Mouse (Mus musculus): ENCODE measurements around the gene Zmynd10. TPM values are rescaled to one million over a fixed set of nuclear protein-coding genes. Genes with fewer than 3 reads are reported as not detected.

Zmynd10 gene
- polyA plus RNA-seq, 1 experiment from 2014 or later, result 2.2 TPM

GRCm38 (mm10) chr9:107581584-107581983 is 34.5 kb downstream of the Zmynd10 start:
- no peaks in the 10 kb centered on the region for H3K27me3 ChIP-seq (replicated peaks; ENCODE audit: control insufficient read depth, insufficient read depth, low read length)
- H3K9ac ChIP-seq (replicated peaks; ENCODE audit: low read depth, low read length), result no peak overlapping the region
- no peak for ATAC-seq
- 77% methylated on average over 4 of the region's 4 CpGs for WGBS
- peaks cover 29% of the 10 kb centered on the region for H3K4me1 ChIP-seq (replicated peaks; ENCODE audit: control insufficient read depth, insufficient read depth, low read length)
- H3K27ac ChIP-seq (ENCODE audit: low read length), result no peak overlapping the region
- no peaks in the 10 kb centered on the region for H3K9me3 ChIP-seq (ENCODE audit: control insufficient read depth, low read length)
- peak overlapping the region; percentile 74 for H3K4me3 ChIP-seq (replicated peaks; ENCODE audit: low read length)
- H3K36me3 ChIP-seq (ENCODE audit: control insufficient read depth, insufficient read depth), result no peaks in the 10 kb centered on the region
- H3K4me2 ChIP-seq (ENCODE audit: low read length), result peak overlapping the region; percentile 99

GRCm38 (mm10) chr9:107582509-107583062 is 35.5 kb downstream of the Zmynd10 start:
- Histone ChIP-seq H3K27ac (ENCODE audit: low read length) (no peak overlapping the region), H3K36me3 (ENCODE audit: control insufficient read depth, insufficient read depth) (no peaks in the 10 kb centered on the region), H3K27me3 (replicated peaks; ENCODE audit: control insufficient read depth, insufficient read depth, low read length) (no peaks in the 10 kb centered on the region), H3K9me3 (ENCODE audit: control insufficient read depth, low read length) (no peaks in the 10 kb centered on the region), H3K9ac (replicated peaks; ENCODE audit: low read depth, low read length) (no peak overlapping the region), H3K4me2 (ENCODE audit: low read length) (no peak overlapping the region), H3K4me1 (replicated peaks; ENCODE audit: control insufficient read depth, insufficient read depth, low read length) (peaks cover 29% of the 10 kb centered on the region), H3K4me3 (replicated peaks; ENCODE audit: low read length) (no peak overlapping the region)
- ATAC-seq, result no peak
- WGBS, result 88% methylated on average over 7 of the region's 7 CpGs

DNA sequence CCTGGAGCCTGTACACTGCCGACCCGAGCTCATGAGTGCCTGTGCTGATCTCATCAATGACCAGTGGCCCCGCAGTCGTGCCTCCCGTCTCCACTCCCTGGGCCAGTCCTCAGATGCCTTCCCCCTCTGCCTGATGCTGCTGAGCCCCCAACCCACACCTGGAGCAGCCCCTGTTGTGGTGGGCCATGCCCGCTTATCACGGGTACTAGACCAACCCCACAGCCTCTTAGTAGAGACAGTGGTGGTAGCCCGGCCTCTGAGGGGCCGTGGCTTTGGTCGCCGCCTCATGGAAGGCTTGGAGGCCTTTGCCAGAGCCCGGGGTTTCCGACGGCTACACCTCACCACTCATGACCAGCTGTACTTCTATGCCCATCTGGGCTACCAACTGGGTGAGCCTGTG is 36.1 kb downstream of the Zmynd10 start:
- no peaks in the 10 kb centered on the region for H3K36me3 ChIP-seq (ENCODE audit: control insufficient read depth, insufficient read depth)
- no peak overlapping the region for H3K9ac ChIP-seq (replicated peaks; ENCODE audit: low read depth, low read length)
- ATAC-seq, result no peak
- H3K4me2 ChIP-seq (ENCODE audit: low read length), result no peak overlapping the region
- H3K4me3 ChIP-seq (replicated peaks; ENCODE audit: low read length), result no peak overlapping the region
- H3K27ac ChIP-seq (ENCODE audit: low read length), result no peak overlapping the region
- H3K4me1 ChIP-seq (replicated peaks; ENCODE audit: control insufficient read depth, insufficient read depth, low read length), result peaks cover 32% of the 10 kb centered on the region
- no peaks in the 10 kb centered on the region for H3K9me3 ChIP-seq (ENCODE audit: control insufficient read depth, low read length)
- 89% methylated on average over 14 of the region's 14 CpGs for WGBS
- H3K27me3 ChIP-seq (replicated peaks; ENCODE audit: control insufficient read depth, insufficient read depth, low read length), result no peaks in the 10 kb centered on the region

DNA sequence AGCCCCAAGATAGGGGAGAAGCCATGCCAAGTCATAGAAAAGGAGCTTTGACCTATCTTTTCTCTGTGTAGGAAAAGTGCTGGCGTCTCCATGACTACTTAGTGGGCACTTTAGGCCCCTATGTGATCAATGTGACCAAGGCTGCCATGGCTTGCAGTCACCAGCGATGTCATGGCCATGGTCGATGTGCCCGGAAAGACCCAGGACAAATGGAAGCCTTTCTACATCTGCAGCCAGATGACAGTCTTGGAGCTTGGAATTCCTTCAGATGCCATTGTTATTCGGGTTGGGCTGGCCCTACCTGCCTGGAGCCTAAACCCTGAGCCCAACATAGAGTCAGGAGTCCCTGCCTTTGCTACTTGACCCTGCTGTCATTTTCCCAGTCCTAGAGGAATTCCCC is 39.4 kb downstream of the Zmynd10 start:
- H3K27ac ChIP-seq (ENCODE audit: low read length), result no peak overlapping the region
- no peak overlapping the region for H3K9ac ChIP-seq (replicated peaks; ENCODE audit: low read depth, low read length)
- no peak overlapping the region for H3K4me3 ChIP-seq (replicated peaks; ENCODE audit: low read length)
- ATAC-seq, result no peak
- peaks cover 17% of the 10 kb centered on the region for H3K4me1 ChIP-seq (replicated peaks; ENCODE audit: control insufficient read depth, insufficient read depth, low read length)
- H3K36me3 ChIP-seq (ENCODE audit: control insufficient read depth, insufficient read depth), result no peaks in the 10 kb centered on the region; the same call in 1 of the 2 replicates
- no peak overlapping the region for H3K4me2 ChIP-seq (ENCODE audit: low read length)
- no peaks in the 10 kb centered on the region for H3K9me3 ChIP-seq (ENCODE audit: control insufficient read depth, low read length)
- no peaks in the 10 kb centered on the region for H3K27me3 ChIP-seq (replicated peaks; ENCODE audit: control insufficient read depth, insufficient read depth, low read length)
- WGBS, result 90% methylated on average over 5 of the region's 5 CpGs

- H3K4me3 ChIP-seq (replicated peaks; ENCODE audit: low read length), result peak within 1 kb of the TSS; percentile 87
- peak within 1 kb of the TSS; percentile 71 for H3K9ac ChIP-seq (replicated peaks; ENCODE audit: low read depth, low read length)
- 14% methylated on average over 46 of the region's 46 CpGs for WGBS
- H3K27me3 ChIP-seq (replicated peaks; ENCODE audit: control insufficient read depth, insufficient read depth, low read length), result no peaks in the 10 kb centered on the region
- peaks cover 5% of the 10 kb centered on the region for H3K36me3 ChIP-seq (ENCODE audit: control insufficient read depth, insufficient read depth)
- H3K27ac ChIP-seq (ENCODE audit: low read length), result no peak within 1 kb of the TSS
- ATAC-seq, result peak; percentile 99
- peaks cover 11% of the 10 kb centered on the region for H3K4me1 ChIP-seq (replicated peaks; ENCODE audit: control insufficient read depth, insufficient read depth, low read length)
- peak within 1 kb of the TSS; percentile 96 for H3K4me2 ChIP-seq (ENCODE audit: low read length)
- no peaks in the 10 kb centered on the region for H3K9me3 ChIP-seq (ENCODE audit: control insufficient read depth, low read length)
Observed at GRCm38 (mm10) chr9:107586974-107587832, 40.1 kb downstream of the Zmynd10 start, which contains the start of gene Ifrd2. Gene Ifrd2 (plus strand): TSS chr9:107587642.

GRCm38 (mm10) chr9:107587833-107588639 is 40.9 kb downstream of the Zmynd10 start:
- Histone ChIP-seq H3K27ac (ENCODE audit: low read length) (no peak overlapping the region), H3K9ac (replicated peaks; ENCODE audit: low read depth, low read length) (peak overlapping the region; percentile 71), H3K4me3 (replicated peaks; ENCODE audit: low read length) (peak overlapping the region; percentile 87), H3K27me3 (replicated peaks; ENCODE audit: control insufficient read depth, insufficient read depth, low read length) (no peaks in the 10 kb centered on the region), H3K9me3 (ENCODE audit: control insufficient read depth, low read length) (no peaks in the 10 kb centered on the region), H3K4me1 (replicated peaks; ENCODE audit: control insufficient read depth, insufficient read depth, low read length) (peaks cover 11% of the 10 kb centered on the region), H3K36me3 (ENCODE audit: control insufficient read depth, insufficient read depth) (peaks cover 5% of the 10 kb centered on the region), H3K4me2 (ENCODE audit: low read length) (peak overlapping the region; percentile 96)
- 5% methylated on average over 33 of the region's 33 CpGs for WGBS
- no peak for ATAC-seq

- peaks cover 11% of the 10 kb centered on the region for H3K4me1 ChIP-seq (replicated peaks; ENCODE audit: control insufficient read depth, insufficient read depth, low read length)
Observed at GRCm38 (mm10) chr9:107590058-107590772, 43.1 kb downstream of the Zmynd10 start.

DNA sequence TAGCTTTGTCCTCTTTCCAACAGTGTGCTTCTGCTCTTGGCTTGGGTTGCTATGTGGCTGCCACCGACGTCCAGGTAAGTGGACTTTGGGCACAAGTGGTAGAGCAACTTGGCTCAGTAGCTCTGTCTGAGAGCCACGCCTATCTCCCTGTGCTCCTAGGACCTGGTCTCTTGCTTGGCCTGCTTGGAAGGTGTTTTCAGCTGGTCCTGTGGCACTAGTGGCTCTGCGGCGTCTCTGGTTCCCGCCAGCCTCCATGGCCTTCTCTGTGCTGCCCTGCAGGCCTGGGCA is 43.6 kb downstream of the Zmynd10 start:
- Histone ChIP-seq H3K4me1 (replicated peaks; ENCODE audit: control insufficient read depth, insufficient read depth, low read length) (peaks cover 11% of the 10 kb centered on the region), H3K9me3 (ENCODE audit: control insufficient read depth, low read length) (no peaks in the 10 kb centered on the region), H3K4me2 (ENCODE audit: low read length) (no peak overlapping the region), H3K27me3 (replicated peaks; ENCODE audit: control insufficient read depth, insufficient read depth, low read length) (no peaks in the 10 kb centered on the region), H3K9ac (replicated peaks; ENCODE audit: low read depth, low read length) (no peak overlapping the region), H3K36me3 (ENCODE audit: control insufficient read depth, insufficient read depth) (peaks cover 5% of the 10 kb centered on the region), H3K4me3 (replicated peaks; ENCODE audit: low read length) (no peak overlapping the region), H3K27ac (ENCODE audit: low read length) (no peak overlapping the region)
- WGBS, result 94% methylated on average over 6 of the region's 6 CpGs
- no peak for ATAC-seq

More at GRCm38 (mm10) chr9:107590058-107590772, 43.1 kb downstream of the Zmynd10 start:
- ATAC-seq, result no peak
- no peak overlapping the region for H3K9ac ChIP-seq (replicated peaks; ENCODE audit: low read depth, low read length)
- H3K27ac ChIP-seq (ENCODE audit: low read length), result no peak overlapping the region
- WGBS, result 86% methylated on average over 25 of the region's 25 CpGs
- peaks cover 5% of the 10 kb centered on the region for H3K36me3 ChIP-seq (ENCODE audit: control insufficient read depth, insufficient read depth)
- H3K4me2 ChIP-seq (ENCODE audit: low read length), result no peak overlapping the region
- H3K9me3 ChIP-seq (ENCODE audit: control insufficient read depth, low read length), result no peaks in the 10 kb centered on the region
- H3K4me3 ChIP-seq (replicated peaks; ENCODE audit: low read length), result no peak overlapping the region
- H3K27me3 ChIP-seq (replicated peaks; ENCODE audit: control insufficient read depth, insufficient read depth, low read length), result no peaks in the 10 kb centered on the region

Data from forebrain, embryonic 16.5 days (tissue).